Mouse (Mus musculus) R1 (cell line): Measurements from ENCODE around the gene Qrich1.

ENCODE experiments used
- DNase-seq: peaks from one replicate; pipeline ENCODE4 v3.0.0-alpha.2; 2018; ENCODE audit warnings: low read depth, low spot score

Qrich1 gene

GRCm38 (mm10) chr9:108516380-108517251 lies at the start of gene Qrich1:
Qrich1 (plus strand) TSS chr9:108516806.
- DNase-seq, result peak; percentile 99

GRCm38 (mm10) chr9:108469430-108469829 lies 47.2 kb upstream of the Qrich1 start:
- DNase-seq, result no peak

GRCm38 (mm10) chr9:108469845-108470244 lies 46.8 kb upstream of the Qrich1 start:
- no peak for DNase-seq

- DNase-seq, result peak; percentile 40
Observed at GRCm38 (mm10) chr9:108474528-108474927, 42.1 kb upstream of the Qrich1 start.

- DNase-seq, result peak; percentile 93
Observed at GRCm38 (mm10) chr9:108478638-108479156, 37.9 kb upstream of the Qrich1 start.

GRCm38 (mm10) chr9:108479241-108479640 lies 37.4 kb upstream of the Qrich1 start:
- DNase-seq, result peak; percentile 66

- DNase-seq, result peak; percentile 88
Observed at GRCm38 (mm10) chr9:108479721-108480351, 36.8 kb upstream of the Qrich1 start, which contains the start of gene Lamb2. Lamb2 (plus strand) TSS chr9:108479736.

- no peak for DNase-seq
Observed at GRCm38 (mm10) chr9:108480813-108481519, 35.6 kb upstream of the Qrich1 start.

- DNase-seq, result no peak
Observed at GRCm38 (mm10) chr9:108481520-108482210, 34.9 kb upstream of the Qrich1 start.

GRCm38 (mm10) chr9:108483051-108483790 lies 33.4 kb upstream of the Qrich1 start:
- no peak for DNase-seq

- DNase-seq, result no peak
Observed at GRCm38 (mm10) chr9:108484021-108484420, 32.6 kb upstream of the Qrich1 start.

- DNase-seq, result no peak
Observed at GRCm38 (mm10) chr9:108485301-108485875, 31.2 kb upstream of the Qrich1 start.

GRCm38 (mm10) chr9:108486973-108487530 lies 29.6 kb upstream of the Qrich1 start:
- DNase-seq, result no peak

GRCm38 (mm10) chr9:108488403-108488802 lies 28.2 kb upstream of the Qrich1 start:
- DNase-seq, result no peak

GRCm38 (mm10) chr9:108489215-108489614 lies 27.4 kb upstream of the Qrich1 start:
- no peak for DNase-seq

GRCm38 (mm10) chr9:108489702-108490558 lies 26.7 kb upstream of the Qrich1 start:
- no peak for DNase-seq

- peak; percentile 98 for DNase-seq
Observed at GRCm38 (mm10) chr9:108490559-108491285, 25.9 kb upstream of the Qrich1 start, which contains the start of gene Usp19. Usp19 (plus strand) TSS chr9:108490602.

- DNase-seq, result no peak
Observed at GRCm38 (mm10) chr9:108491286-108491580, 25.4 kb upstream of the Qrich1 start.
